Mouse (Mus musculus): ENCODE data around the gene Ttf2. TPM values are rescaled to one million over a fixed set of nuclear protein-coding genes. Genes with fewer than 3 reads are reported as not detected.

Ttf2 gene
- polyA plus RNA-seq, 1 experiment from 2014 or later: 2.7 TPM

DNA sequence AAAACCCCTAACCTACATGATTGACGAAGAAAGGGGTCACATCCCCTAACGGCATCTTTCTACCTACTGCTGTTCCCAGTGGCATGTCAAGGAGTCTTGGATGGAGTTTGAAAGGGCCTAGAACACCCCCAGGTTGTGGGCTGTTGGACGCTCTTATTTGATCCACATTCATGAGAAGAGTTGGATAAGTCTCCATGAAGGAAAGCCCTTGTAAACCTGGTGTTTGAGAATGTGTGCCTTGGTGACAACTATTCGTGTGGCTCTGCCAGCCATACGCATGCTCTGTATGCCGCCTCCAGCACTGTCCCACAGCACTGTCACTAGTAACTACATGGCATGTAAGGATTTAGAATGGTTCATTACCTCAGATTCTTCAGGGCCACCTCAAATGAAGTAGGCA lies 33.3 kb downstream of the Ttf2 start:
- no peak for TF ChIP-seq CTCF (IDR thresholded peaks at IDR 0.05; ENCODE audit: low read depth)
- H3K9me3 ChIP-seq (ENCODE audit: control insufficient read depth): no peaks in the 10 kb centered on the region
- 93% methylated on average over 6 of the region's 6 CpGs for WGBS
- no peak for ATAC-seq
- no peak overlapping the region for H3K4me2 ChIP-seq (replicated peaks; ENCODE audit: low read depth)
- no peak overlapping the region for H3K27ac ChIP-seq (ENCODE audit: low read depth, low read length)
- no peak overlapping the region for H3K4me3 ChIP-seq (ENCODE audit: low read depth, low read length)
- H3K9ac ChIP-seq (ENCODE audit: low read depth, low read length): no peak overlapping the region
- H3K27me3 ChIP-seq (replicated peaks; ENCODE audit: control insufficient read depth, insufficient read depth, low read length): no peaks in the 10 kb centered on the region
- no peaks in the 10 kb centered on the region for H3K4me1 ChIP-seq (replicated peaks; ENCODE audit: control insufficient read depth, insufficient read depth, low read length)
- peaks cover 32% of the 10 kb centered on the region; the same call in 1 of the 2 replicates for H3K36me3 ChIP-seq (ENCODE audit: control insufficient read depth, insufficient read depth)

DNA sequence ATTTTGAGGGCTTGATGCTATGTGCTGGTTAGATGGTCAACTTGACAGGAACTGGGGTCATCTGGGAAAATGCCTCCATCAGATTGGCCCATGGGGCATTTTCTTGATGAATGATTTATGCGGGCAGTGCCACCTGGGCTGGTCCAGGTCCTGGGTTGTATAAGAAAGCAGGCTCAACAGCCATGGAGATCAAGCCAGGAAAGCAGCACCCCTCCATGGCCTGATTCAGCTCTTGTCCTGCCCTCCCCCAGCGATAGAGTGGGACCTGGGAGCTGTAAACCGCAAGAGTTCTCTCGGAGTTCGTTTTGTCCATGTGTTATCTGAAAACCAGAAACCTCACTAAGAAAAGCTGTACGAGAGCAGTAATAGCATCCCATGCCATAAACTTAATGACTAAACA lies 33.9 kb downstream of the Ttf2 start:
- no peak overlapping the region for H3K27ac ChIP-seq (ENCODE audit: low read depth, low read length)
- no peak overlapping the region for H3K4me2 ChIP-seq (replicated peaks; ENCODE audit: low read depth)
- ATAC-seq: no peak
- H3K36me3 ChIP-seq (ENCODE audit: control insufficient read depth, insufficient read depth): peaks cover 25% of the 10 kb centered on the region; the same call in 1 of the 2 replicates
- H3K9ac ChIP-seq (ENCODE audit: low read depth, low read length): no peak overlapping the region
- no peak overlapping the region for H3K4me3 ChIP-seq (ENCODE audit: low read depth, low read length)
- no peaks in the 10 kb centered on the region for H3K4me1 ChIP-seq (replicated peaks; ENCODE audit: control insufficient read depth, insufficient read depth, low read length)
- no peak for TF ChIP-seq CTCF (IDR thresholded peaks at IDR 0.05; ENCODE audit: low read depth)
- no peaks in the 10 kb centered on the region for H3K27me3 ChIP-seq (replicated peaks; ENCODE audit: control insufficient read depth, insufficient read depth, low read length)
- WGBS: 75% methylated on average over 6 of the region's 6 CpGs
- no peaks in the 10 kb centered on the region for H3K9me3 ChIP-seq (ENCODE audit: control insufficient read depth)

DNA sequence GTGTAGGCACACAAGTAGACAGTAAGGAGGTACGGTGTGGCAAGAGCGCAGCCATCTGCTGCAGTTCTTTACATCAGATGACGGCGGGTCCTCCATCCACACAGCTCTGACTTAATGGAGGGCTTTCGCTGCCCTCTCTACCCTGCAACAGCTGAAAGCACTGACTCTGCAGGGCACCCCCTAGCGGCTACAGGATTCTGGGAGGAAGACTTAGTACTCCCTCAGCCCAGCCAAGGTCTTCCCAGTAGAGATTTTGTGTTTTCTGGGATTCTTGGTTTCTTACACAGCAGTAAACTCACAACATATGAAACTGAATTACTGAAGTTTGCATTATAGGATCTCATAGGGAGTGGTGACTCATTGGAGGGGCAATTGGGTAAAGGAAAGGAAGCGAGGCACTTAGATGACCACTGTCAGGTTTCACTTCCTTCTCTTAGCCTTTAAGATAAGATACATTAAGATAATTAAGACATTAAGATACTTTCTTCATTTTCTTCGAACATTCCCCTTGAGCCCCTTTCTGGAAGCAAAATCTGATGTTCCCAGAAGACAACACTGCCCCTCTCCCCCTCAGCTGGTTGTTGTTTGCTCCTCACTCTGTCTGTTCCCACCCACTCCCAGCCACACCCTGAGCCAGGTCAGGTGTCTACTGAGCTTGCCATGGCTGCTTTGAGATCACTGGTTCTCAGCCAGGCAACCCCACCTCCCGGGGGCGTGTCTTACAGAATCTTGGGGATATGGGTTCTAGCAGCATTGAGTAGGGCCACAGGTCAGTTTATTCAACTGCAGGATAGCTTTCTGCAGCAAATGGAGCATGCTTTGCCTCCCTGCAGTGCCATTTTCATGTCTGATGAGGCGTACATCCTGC lies 37.2 kb downstream of the Ttf2 start:
- ATAC-seq: no peak
- peak; percentile 55 for TF ChIP-seq CTCF (IDR thresholded peaks at IDR 0.05; ENCODE audit: low read depth)

DNA sequence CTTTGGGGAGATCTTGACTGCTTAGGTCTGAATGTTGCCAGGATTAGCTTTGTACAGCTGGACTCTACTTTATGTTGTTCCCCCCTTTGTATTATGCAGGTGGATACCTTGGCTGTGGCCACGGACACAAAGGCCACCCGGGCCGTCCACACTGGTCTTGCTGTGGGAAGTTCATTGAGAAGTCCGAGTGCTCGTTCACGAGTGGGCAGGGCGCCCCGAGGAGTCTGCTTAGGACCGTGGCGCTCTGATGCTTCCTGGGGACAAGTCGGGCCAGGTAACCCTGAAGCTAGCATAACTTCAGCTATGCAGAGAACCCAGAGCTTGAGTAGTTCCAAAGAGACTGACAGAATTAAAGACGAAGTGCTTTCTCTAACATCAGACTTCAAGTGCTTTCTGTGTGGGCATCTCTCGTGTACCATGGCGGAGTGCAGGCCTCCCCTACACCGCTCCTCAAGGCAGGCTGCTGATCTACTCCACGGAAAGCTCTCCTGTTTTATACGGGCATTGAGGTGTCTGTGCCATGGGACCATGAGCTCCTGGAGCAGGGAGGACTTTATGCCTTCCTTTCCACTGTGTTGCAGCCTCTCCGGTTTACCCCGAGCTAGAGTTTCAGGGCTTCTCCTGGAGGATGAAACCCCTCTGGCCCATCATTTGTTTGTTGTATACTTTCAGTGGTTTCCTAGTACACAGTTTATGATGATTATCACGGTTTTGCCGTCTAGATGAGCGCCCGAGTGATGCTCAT lies 38.0 kb downstream of the Ttf2 start:
- Histone ChIP-seq H3K9me3 (ENCODE audit: control insufficient read depth) (no peaks in the 10 kb centered on the region), H3K27me3 (replicated peaks; ENCODE audit: control insufficient read depth, insufficient read depth, low read length) (no peaks in the 10 kb centered on the region), H3K36me3 (ENCODE audit: control insufficient read depth, insufficient read depth) (peaks cover 13% of the 10 kb centered on the region; the same call in 1 of the 2 replicates), H3K9ac (ENCODE audit: low read depth, low read length) (no peak overlapping the region), H3K4me2 (replicated peaks; ENCODE audit: low read depth) (no peak overlapping the region), H3K27ac (ENCODE audit: low read depth, low read length) (no peak overlapping the region), H3K4me3 (ENCODE audit: low read depth, low read length) (no peak overlapping the region), H3K4me1 (replicated peaks; ENCODE audit: control insufficient read depth, insufficient read depth, low read length) (no peaks in the 10 kb centered on the region)
- no peak for TF ChIP-seq CTCF (IDR thresholded peaks at IDR 0.05; ENCODE audit: low read depth)
- no peak for ATAC-seq
- WGBS: 95% methylated on average over 23 of the region's 23 CpGs

More for the DNA sequence above, 37.2 kb downstream of the Ttf2 start:
- Histone ChIP-seq H3K36me3 (ENCODE audit: control insufficient read depth, insufficient read depth) (peaks cover 13% of the 10 kb centered on the region; the same call in 1 of the 2 replicates), H3K27me3 (replicated peaks; ENCODE audit: control insufficient read depth, insufficient read depth, low read length) (no peaks in the 10 kb centered on the region), H3K9me3 (ENCODE audit: control insufficient read depth) (no peaks in the 10 kb centered on the region), H3K4me2 (replicated peaks; ENCODE audit: low read depth) (no peak overlapping the region), H3K27ac (ENCODE audit: low read depth, low read length) (no peak overlapping the region), H3K4me1 (replicated peaks; ENCODE audit: control insufficient read depth, insufficient read depth, low read length) (no peaks in the 10 kb centered on the region), H3K4me3 (ENCODE audit: low read depth, low read length) (no peak overlapping the region), H3K9ac (ENCODE audit: low read depth, low read length) (no peak overlapping the region)
- 73% methylated on average over 11 of the region's 11 CpGs for WGBS

- Histone ChIP-seq H3K27ac (ENCODE audit: low read depth, low read length) (no peak overlapping the region), H3K4me2 (replicated peaks; ENCODE audit: low read depth) (no peak overlapping the region)
- 69% methylated on average over 16 of the region's 16 CpGs for WGBS
Observed at GRCm38 (mm10) chr3:100925176-100925575, 44.3 kb downstream of the Ttf2 start.

DNA sequence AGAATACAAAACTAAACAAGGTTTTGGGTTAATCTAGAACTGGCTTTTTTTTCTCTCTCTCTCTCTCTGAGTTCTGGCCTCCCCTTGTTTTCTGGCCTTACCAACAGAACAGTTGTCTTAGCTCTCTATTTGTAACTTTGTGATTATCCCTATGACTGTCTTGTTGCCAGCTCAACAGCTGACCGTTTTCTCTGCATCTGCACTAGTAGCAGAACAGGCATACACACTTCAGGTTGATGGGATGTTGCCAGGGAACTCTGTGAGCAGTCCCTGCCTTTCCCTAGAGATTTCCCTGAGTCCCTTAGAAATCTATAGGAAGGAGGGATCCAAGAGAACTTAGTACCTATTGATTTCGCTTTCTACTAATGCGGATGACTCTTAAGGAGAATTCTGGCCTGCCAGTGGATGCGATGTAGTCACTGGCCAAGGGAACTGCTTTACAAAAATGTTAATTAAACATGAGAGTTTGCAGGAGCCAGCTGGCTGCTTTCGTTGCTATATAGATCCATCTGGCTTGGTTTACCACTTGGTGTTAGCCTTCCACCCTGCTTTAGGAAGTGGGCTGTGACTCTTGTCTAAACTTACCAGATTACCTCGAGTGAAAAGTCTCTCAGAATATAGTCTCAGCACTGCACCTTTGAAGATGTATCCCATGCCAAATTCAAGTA lies 45.3 kb downstream of the Ttf2 start:
- 62% methylated on average over 6 of the region's 6 CpGs for WGBS
- Histone ChIP-seq H3K9me3 (ENCODE audit: control insufficient read depth) (no peaks in the 10 kb centered on the region), H3K9ac (ENCODE audit: low read depth, low read length) (no peak overlapping the region), H3K27me3 (replicated peaks; ENCODE audit: control insufficient read depth, insufficient read depth, low read length) (no peaks in the 10 kb centered on the region), H3K4me3 (ENCODE audit: low read depth, low read length) (no peak overlapping the region), H3K4me1 (replicated peaks; ENCODE audit: control insufficient read depth, insufficient read depth, low read length) (no peaks in the 10 kb centered on the region; the same call in 1 of the 2 replicates), H3K27ac (ENCODE audit: low read depth, low read length) (no peak overlapping the region), H3K36me3 (ENCODE audit: control insufficient read depth, insufficient read depth) (no peaks in the 10 kb centered on the region; the same call in 1 of the 2 replicates), H3K4me2 (replicated peaks; ENCODE audit: low read depth) (no peak overlapping the region)
- no peak for TF ChIP-seq CTCF (IDR thresholded peaks at IDR 0.05; ENCODE audit: low read depth)
- no peak for ATAC-seq

More at GRCm38 (mm10) chr3:100925176-100925575, 44.3 kb downstream of the Ttf2 start:
- no peak for TF ChIP-seq CTCF (IDR thresholded peaks at IDR 0.05; ENCODE audit: low read depth)
- Histone ChIP-seq H3K4me1 (replicated peaks; ENCODE audit: control insufficient read depth, insufficient read depth, low read length) (no peaks in the 10 kb centered on the region; the same call in 1 of the 2 replicates), H3K9me3 (ENCODE audit: control insufficient read depth) (no peaks in the 10 kb centered on the region), H3K36me3 (ENCODE audit: control insufficient read depth, insufficient read depth) (no peaks in the 10 kb centered on the region; the same call in 1 of the 2 replicates), H3K27me3 (replicated peaks; ENCODE audit: control insufficient read depth, insufficient read depth, low read length) (no peaks in the 10 kb centered on the region), H3K4me3 (ENCODE audit: low read depth, low read length) (no peak overlapping the region), H3K9ac (ENCODE audit: low read depth, low read length) (no peak overlapping the region)
- ATAC-seq: no peak

Measured in intestine, postnatal 0 days (tissue).